Mouse (Mus musculus): ENCODE measurements around the gene Fcer1g.
A peak's percentile ranks its signal among the peaks of the same experiment; 100 is the strongest.

Gene Fcer1g

GRCm38 (mm10) chr1:171212854-171213253 lies 21.3 kb downstream of the Fcer1g start:
- no peak for DNase-seq

DNA sequence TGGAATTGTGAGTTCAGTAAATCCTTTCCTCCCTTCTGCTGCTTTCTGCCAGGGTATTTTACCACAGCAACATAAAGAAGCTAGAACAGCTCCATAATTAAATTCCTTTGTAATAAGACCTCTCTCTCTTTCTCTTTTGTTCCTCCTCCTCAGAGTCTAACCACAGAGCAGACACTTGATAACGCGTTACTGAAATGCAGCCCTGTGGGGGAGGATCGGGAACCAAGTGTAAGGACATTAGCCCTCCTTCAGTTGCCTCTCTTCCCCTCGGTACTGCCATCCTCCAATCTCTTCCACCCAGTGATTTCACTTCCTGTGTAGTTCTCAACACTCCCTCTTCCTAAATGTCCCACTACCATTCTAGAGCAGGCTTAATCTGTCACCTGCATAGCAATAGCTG lies 24.8 kb downstream of the Fcer1g start:
- DNase-seq = no peak

DNA sequence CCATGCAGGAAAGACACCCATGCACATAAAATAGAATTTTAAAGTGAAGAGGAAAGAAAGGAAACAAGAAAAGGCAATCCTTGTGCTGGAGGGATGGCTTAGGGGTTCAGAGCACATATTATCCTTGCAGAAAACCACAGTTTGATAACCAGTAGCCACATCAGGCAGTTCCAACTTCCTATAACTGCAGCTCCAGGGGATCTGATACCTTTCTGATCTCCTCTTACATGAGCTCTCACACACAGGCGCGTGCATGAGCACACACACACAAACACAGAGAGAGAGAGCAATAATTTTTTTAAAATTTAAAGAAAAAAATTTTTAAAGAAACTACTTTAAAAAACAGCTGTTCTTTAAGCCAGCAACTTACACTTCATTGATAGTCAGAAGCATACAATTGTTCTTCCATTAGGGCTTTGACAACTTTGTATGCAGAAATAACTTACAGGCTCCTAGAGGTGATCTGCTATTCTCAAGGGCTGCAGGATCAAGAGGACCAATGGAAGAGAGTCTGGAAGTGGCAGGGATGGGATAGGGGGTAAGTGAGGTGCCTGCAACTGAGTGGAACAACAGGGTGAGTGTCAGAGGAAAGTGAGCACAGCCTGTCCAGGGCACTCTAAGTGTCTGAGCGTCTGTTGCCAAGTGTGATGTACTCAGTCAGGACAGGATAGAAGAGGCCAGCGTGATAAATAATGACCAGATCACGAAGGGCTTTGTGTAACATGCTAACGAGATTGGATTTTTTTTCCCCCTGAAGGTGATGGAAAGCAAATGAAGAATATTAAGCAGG lies 28.3 kb downstream of the Fcer1g start:
- DNase-seq = no peak

- DNase-seq = no peak
These were observed 29.9 kb downstream of the Fcer1g start for GRCm38 (mm10) chr1:171204249-171204644.

DNA sequence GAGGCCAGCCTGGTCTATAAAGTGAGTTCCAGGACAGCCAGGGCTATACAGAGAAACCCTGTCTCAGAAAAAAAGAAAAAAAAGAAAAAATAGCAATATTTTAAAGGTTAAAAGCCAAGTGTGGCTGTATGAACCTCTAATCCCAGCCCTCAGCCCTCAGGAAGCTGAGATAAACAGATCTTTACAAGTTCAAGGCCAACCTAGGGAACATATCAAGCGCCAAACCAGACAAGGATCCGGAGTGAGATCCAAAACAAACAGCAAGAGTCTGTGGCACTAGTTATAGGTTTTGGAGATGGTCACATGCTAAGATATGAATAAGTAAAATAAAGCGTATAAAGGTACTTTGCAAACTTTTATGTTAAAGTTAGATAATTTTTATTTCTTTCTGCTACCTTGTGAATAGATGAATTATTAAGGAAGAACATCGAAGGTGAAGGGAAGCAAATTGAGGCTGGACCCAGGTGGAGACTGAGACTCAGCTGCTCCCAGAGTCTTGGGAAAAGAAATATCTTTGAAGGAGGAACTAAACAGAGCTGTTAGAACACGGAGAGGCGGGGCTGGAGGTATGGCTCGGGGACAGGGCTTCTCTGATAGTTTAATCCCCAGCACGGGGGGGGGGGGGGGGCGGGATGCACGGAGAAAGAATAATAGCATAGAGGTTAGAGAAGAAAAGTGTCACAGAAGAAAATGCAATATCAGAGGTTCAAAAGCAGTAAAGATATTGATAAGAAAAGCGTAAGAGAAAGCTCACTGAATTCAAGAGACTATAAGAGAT lies 30.5 kb downstream of the Fcer1g start:
- DNase-seq = no peak

DNA sequence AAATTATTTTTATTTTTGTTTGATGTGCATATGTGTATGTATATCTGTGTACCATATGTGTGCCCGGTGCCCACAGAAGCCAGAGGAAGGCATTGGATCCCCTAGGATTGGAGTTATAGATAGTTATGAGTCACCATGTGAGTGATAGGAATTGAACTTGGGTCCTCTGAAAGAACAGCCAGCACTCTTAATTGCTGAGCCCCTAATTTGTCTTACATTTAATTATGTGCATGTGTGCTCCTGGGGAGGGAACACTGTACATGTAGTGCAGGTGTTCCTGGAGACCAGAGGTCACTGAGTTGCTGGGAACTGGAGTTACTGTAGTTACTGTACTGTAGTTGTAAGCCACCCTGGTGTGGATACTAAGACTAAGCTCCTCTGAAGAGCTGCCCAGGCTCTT lies 33.4 kb downstream of the Fcer1g start:
- DNase-seq = no peak

DNA sequence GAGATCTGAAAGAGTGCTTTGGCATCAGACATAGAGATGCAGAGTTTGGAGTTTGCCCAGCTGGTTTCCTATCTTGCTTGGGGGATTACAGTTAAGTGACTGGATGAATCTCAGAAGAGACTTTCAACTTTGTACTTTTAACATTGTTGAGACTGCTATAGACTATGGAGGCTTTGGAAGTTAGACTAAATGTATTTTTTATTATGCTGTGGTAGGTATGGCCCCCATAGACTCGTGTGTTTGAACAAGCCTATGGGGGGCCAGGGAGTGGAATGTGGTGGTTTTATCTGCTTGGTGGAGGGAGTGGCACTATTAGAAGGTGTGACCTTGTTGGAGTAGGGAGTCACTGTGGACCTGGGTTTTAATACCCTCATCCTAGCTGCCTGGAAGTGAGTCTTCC lies 34.6 kb downstream of the Fcer1g start:
- DNase-seq = no peak

DNA sequence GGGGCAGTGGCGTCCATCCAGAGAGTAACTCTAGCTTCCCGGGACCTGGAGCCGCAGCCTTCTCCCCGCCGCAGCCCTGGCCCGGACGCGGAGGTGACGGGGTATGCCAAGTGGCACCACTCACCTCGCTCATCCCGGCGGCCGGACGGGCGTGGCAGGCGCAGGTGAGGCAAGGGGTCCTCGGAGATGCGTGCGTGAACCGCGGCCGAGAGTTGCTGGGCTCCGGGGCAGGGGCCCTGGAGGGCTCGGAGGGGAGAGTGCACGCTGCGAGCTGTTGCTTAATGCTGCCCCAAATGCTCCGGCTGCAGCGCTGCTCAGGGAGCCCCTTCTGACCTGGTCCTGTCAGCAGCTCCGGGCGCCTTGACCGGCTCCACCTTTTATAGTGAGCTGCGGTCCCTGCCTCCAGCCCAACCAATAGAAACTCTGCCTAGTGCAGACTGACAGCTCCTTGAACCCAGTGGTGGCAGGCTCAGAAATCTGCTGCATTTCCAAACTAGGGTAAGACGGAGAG lies 38.2 kb downstream of the Fcer1g start, which contains the start of gene Pcp4l1:
Gene Pcp4l1 (minus strand): TSS at position 382 of the 511 bp plus-strand sequence.
- DNase-seq = no peak

DNA sequence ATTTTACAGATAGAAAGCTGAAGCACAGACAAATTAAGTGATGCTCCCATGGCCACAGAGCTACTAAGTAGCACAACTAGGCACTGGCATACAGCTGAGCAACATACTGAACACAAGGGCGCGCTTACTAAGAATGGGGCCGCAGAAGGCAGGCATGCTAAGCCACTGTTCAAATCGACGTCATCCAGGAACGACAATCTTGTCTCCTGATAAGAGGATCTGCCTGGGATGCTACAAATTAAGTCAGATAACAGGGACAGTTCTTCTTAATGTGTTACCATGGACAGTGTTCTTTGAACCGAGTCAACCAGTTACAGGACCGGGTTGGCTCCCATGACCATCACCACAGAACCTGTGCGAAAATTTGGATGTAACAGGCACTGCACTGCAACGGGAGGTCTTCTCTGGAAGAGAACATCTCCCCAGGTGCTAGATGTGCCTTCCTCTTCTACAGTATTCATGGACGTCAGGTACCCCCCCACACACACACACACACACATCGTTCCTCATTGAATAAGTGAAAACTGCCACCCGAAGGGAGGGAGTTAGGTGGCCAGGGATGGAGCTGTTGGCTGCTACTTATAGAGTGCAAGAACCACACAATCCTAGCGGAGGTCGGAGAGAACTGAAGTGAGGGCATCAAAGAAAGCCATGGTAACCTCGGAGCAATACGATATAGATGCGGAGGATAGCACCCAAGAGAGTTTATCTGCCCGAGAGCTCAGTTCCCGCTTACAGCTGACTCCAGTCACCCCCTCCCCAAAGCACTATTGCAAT lies 38.9 kb downstream of the Fcer1g start:
- DNase-seq = no peak

- DNase-seq = no peak
These were observed 40.0 kb downstream of the Fcer1g start for GRCm38 (mm10) chr1:171193911-171194830.

GRCm38 (mm10) chr1:171193093-171193840 lies 40.9 kb downstream of the Fcer1g start:
- DNase-seq = no peak

DNA sequence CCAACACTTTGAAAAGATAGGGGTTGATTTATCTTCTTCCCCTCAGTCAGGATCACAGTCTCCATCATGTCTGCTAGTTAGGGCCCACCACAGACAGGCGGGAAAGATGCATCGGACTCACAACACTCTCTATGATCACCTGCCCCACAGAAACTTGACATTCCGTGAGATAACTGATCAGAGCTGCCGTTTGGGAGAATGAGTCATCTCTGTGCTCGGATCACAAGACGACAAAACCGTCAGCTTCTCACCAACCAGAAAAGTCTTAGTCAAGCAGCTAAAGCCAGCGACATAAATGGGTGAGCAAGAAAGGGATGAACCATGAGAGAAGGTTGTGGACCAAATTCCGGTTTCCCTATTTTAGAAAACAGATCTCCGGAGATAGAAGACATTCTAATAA lies 41.9 kb downstream of the Fcer1g start:
- DNase-seq = no peak

DNA sequence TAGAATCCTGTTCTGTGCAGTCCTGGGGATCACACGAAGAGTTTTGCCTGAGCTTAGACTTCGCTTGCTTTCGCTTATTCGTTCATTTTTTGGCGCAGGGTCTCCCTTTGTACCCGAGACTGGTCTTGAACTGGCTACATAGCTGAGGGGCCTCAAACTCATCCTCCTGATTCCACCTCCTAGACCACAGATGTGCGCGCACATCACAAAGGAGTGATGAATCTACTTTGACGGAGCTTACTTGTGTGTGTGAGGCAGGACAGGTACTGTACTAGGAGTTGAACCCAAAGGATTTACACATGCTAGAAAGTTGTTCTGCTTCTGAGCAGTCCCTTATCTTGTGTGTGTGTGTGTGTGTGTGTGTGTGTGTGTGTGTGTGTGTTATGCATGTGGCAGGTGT lies 43.3 kb downstream of the Fcer1g start:
- DNase-seq = no peak

DNA sequence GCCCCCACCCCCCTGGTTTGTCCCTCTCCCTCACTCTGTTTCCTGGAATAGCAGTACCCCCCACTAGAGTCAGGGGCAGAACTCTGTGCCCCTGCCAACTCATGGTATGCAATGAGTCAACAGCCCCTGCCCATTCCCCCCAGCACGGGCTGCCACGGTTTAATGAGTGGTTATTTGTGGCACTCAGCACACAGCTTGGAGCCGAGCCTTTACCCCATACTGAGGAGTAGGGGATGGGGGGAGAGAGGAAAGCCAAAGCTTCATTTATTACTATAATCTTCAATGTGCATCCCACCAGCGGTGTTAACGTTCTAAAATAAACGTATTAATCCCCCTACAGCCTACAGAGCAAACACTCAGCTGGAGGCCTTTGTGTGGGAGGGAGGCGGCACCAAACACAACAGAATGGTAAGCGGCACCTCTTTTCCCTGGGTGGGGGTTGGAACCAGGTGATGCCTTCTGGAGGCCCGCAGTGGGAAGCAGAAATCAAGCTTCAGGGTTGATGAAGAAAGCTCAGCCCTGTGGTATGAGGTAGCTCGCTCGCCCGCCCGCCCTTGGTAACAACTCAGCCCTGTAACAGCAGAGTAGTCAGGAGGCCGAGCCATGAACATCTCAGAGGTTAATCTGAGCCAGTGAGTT lies 44.6 kb downstream of the Fcer1g start:
- DNase-seq = no peak

- no peak for DNase-seq
These were observed 45.1 kb downstream of the Fcer1g start for GRCm38 (mm10) chr1:171189046-171189445.

DNA sequence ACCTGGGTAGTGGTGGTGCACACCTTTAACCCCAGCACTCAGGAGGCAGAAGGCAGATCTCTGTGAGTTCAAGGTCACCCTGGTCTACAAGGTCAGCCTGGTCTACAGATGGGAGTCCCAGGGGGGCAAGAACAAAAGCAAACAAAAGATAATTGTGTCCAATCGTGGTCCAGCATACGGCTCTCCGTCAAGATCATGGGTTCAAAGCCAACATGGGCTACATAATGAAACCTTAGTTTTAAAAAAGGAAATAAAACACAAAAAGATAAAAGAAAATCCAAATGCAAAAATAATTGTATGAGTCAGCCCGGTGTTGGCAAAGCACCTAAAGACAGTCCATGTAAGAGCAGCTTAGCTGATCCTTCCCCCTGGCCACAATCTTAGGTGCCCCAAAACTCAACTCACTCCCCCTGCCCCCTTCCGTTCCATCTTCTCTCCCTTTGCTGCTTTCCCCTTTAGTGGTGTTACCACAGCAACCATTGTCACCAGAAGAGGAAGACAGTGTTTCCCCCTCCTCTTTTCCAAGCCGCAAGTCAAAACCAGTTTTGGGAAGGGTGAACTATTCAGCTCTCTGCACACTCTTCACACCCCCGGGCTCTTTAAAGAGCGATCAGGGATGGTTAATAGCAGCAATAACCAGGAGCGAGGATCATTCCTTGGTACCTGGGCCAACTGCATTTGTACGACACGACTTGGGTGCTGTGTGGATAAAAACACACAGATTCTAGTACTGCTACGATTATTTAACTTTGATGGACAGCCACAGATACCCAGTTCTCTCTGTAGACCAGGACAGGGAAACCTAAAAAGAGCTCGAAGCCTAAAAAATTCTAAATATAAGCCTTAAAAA lies 46.1 kb downstream of the Fcer1g start:
- DNase-seq = no peak

- no peak for DNase-seq
These were observed 48.5 kb downstream of the Fcer1g start for GRCm38 (mm10) chr1:171185655-171186054.

DNA sequence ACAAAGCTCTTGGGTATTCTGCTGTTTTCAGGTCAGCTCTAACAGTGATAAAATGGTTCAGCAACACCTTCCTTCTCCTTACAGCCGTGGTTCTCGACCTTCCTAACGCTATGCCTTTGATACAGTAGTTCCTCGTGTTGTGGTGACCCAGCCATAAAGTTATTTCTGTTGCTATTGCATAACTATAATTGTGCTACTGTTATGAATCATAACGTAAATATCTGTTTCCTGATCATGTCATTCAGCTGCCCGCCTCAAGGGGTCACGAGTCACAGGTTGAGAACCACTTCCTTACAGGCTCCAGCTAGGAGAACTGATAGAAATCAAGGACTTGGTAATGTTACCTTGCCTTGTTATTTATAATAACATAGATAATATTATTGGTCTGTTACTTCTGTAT lies 49.9 kb downstream of the Fcer1g start:
- DNase-seq = peak in 1 of 2 experiments; percentile 17

DNA sequence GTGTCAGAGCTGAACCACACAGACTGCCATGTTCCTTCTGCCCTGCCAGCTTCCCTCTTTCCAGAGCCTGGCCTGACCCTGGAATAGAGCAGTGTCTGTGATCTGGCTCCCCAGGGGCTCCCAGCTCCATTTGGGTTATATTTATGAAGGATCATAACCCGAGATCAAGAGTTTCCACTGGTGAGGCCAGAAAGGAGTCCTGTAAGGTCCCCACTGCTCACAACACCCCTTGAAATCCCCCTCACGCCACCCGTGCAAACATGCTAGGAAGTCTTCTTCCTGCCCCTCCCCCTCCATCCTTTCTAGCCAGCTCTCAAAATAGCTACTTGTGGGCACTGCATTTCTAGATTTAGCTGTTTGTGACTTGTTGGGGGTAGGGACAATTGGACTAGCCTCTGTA lies 50.5 kb downstream of the Fcer1g start:
- DNase-seq = no peak

DNA sequence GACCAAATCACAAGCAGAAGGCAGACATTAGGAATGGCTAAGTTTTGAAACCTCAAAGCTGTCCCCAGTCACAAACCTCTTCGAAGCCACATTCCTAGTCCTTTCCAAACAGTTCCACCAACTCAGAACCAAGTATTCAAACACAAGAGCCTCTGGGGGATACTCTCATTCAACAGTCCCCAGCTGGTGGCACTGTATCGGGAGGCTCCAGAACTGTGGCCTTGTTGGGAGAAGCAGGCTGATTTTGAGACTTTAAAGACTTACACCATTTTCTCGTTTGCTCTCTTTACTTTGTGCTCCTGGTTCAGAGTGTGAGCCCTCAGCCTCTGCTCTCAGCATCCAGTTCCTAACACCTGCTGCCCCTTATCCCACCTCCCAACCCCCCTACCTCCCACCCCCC lies 51.1 kb downstream of the Fcer1g start:
- no peak for DNase-seq
